Mouse (Mus musculus): ENCODE results near the gene Gm5460. TPM values are rescaled to one million over a fixed set of nuclear protein-coding genes. Genes with fewer than 3 reads are reported as not detected.

Gene Gm5460
- polyA plus RNA-seq, 1 experiment from 2014 or later = not detected

DNA sequence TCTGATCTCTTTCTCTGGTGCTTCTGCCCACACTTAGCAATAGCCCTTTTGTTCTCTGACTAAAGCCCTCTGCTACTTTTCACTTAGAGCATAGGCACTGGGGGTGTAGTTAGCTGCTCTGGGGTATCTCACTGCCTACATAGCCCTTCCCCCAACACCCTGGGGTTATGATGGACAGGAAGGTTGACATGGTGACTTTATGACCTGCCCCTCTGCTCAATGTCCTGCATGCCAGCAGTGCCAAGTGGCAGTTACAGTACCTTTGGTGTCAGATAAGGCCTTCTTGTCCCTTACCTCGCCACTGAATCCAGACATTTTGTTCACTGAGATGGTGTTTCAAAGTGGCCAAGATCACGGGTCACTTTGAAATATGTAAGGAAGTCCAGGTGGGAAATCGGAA lies 1.5 kb upstream of the Gm5460 start, which contains the start of gene Gm30083:
Gene Gm30083 (minus strand): TSS at position 120 of the 400 bp plus-strand sequence.
- no peak within 1 kb of the TSS for H3K4me3 ChIP-seq (replicated peaks)
- 88% methylated on average over 3 of the region's 3 CpGs for WGBS
- no peaks in the 10 kb centered on the region for H3K9me3 ChIP-seq
- H3K4me1 ChIP-seq = no peaks in the 10 kb centered on the region
- H3K4me2 ChIP-seq = no peak within 1 kb of the TSS
- no peak within 1 kb of the TSS for H3K27ac ChIP-seq
- H3K27me3 ChIP-seq = no peaks in the 10 kb centered on the region
- no peak for ATAC-seq (ENCODE audit: low FRiP score)
- H3K36me3 ChIP-seq (replicated peaks) = no peaks in the 10 kb centered on the region
- H3K9ac ChIP-seq = no peak within 1 kb of the TSS

DNA sequence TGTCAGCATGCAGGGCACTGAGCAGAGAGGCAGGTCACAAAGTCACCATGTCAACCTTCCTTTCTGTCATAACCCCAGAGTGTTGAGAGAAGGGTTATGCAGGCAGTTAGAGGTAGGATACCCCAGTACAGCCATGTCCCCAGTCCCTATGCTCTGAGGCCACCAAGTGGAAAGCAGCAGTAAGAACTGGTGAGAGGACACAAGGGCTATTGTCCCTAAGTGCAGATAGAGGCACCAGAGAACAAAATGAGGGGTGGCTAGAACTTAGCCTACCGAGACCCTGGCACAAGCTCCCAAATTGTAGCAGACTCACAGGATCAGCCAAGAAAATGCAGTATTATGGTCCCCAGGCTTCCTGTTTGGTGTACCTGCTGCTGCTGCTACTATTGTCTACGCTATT lies 380 bp downstream of the Gm5460 start:
- no peak overlapping the region for H3K27ac ChIP-seq
- WGBS = 91% methylated on average over 2 of the region's 2 CpGs
- no peak overlapping the region for H3K9ac ChIP-seq
- H3K27me3 ChIP-seq = no peaks in the 10 kb centered on the region
- H3K4me2 ChIP-seq = no peak overlapping the region
- H3K4me3 ChIP-seq (replicated peaks) = no peak overlapping the region
- no peak for ATAC-seq (ENCODE audit: low FRiP score)
- H3K9me3 ChIP-seq = no peaks in the 10 kb centered on the region
- H3K4me1 ChIP-seq = no peaks in the 10 kb centered on the region
- no peaks in the 10 kb centered on the region for H3K36me3 ChIP-seq (replicated peaks)

DNA sequence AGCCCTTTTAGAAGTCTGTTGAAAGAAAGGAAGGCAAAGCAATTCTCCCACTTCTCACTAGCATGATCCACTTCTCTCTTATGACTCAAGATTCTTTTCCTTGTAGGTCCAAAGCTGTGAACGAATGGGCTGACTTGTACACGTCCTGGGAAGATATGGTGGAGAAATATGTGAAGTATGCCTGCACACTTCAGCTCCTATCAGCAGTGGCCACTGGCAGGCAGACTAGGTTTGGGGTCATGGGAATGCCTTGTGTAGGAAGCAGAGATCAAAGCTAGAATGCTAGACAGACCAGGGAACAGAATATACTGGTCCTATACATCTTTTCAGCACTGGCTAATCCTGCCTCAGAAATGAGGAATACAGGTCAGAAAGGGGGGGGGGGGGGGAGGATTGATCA lies 10.2 kb downstream of the Gm5460 start:
- Histone ChIP-seq H3K9me3 (0 out of 2 replicates have a peak, but pooled peaks cover 8% of the 10 kb centered on the region), H3K27ac (no peak overlapping the region), H3K27me3 (no peaks in the 10 kb centered on the region), H3K36me3 (replicated peaks) (no peaks in the 10 kb centered on the region), H3K4me2 (no peak overlapping the region), H3K9ac (no peak overlapping the region), H3K4me3 (replicated peaks) (no peak overlapping the region), H3K4me1 (no peaks in the 10 kb centered on the region)
- WGBS = 86% methylated on average over 2 of the region's 2 CpGs
- no peak for ATAC-seq (ENCODE audit: low FRiP score)

DNA sequence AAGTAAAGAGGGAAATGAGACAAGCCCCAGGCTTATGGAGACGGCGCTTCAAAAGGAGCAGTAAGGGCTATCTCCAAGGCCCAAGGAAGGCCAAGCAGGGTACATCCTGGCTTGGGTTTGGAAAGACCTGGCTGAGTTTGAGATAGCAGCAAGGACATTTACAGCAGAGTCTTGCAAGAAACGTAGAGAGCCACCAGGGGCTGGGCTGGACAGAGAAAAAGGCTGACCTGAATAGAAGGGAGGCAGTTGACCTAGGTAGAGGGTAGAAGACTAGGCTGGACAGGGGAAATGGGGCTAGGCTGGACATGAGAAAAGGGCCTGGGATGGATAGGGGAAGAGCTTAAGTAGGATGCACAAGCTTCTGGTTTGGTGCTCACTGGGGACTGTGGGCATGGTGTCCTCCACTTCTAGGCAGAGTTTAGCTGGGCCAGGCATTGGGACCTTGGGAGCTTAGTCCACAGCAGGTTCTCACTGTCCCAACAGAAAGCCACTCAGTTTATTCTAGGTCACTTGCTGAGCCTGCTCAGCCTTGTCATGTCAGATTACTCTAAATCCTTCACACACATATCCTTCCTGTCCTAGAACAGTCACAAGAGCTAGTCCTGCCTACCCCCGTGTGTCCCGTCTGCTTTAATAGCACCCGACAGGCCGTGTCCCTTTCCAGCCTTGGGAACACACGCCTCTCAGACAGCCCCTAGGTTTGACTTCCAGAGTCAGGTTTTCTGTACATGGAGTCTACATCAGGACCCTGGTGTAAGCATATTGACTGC lies 17.5 kb downstream of the Gm5460 start:
- no peak overlapping the region for H3K27ac ChIP-seq
- 91% methylated on average over 8 of the region's 8 CpGs for WGBS

DNA sequence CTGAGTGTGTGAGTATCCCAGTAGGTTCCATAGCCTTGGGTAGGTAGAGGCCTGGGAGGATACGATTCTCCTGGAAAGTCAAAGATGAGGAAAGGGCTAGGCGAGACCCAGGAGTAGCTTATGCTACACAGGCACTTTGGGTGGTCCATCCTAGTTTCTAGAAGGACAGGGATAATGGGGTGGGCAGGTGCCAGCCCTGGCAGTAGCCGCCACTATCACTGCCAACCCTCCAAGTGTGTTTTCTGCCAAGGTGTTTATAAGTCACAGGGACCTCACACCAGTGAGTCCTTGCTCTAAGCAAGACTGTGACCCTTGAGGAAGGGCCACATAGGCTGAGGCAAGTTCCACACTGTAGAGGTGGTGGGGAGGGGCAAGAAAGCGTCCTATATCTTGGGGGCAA lies 24.7 kb downstream of the Gm5460 start:
- ATAC-seq (ENCODE audit: low FRiP score) = no peak
- 90% methylated on average over 4 of the region's 4 CpGs for WGBS
- Histone ChIP-seq H3K4me3 (replicated peaks) (no peak overlapping the region), H3K4me2 (no peak overlapping the region), H3K9me3 (no peaks in the 10 kb centered on the region), H3K36me3 (replicated peaks) (no peaks in the 10 kb centered on the region), H3K4me1 (no peaks in the 10 kb centered on the region), H3K27ac (no peak overlapping the region), H3K9ac (no peak overlapping the region), H3K27me3 (no peaks in the 10 kb centered on the region)

More for the DNA sequence above, 17.5 kb downstream of the Gm5460 start:
- no peaks in the 10 kb centered on the region for H3K4me1 ChIP-seq
- H3K9me3 ChIP-seq = no peaks in the 10 kb centered on the region
- ATAC-seq (ENCODE audit: low FRiP score) = no peak
- H3K36me3 ChIP-seq (replicated peaks) = no peaks in the 10 kb centered on the region
- H3K9ac ChIP-seq = no peak overlapping the region
- H3K4me3 ChIP-seq (replicated peaks) = no peak overlapping the region
- no peak overlapping the region for H3K4me2 ChIP-seq
- no peaks in the 10 kb centered on the region for H3K27me3 ChIP-seq

DNA sequence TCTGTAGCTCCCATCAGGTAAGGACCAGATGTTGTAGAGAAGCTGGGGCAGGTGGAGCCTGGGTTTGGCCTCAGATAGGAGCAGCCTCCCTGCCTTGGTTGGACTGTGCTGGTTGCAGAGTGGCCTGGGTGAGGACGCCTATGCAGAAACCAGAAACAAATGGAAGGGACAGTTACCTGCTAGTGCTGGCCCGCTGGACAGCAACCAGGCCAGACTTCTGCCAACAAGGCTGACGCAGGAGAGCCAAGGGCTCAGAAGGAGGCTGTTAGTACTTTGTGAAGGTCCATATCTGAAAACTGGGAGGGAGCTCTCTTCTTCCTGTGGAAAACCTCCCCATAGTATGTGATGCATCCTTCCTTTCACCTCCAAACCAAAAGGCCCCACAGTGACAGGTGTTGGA lies 26.8 kb downstream of the Gm5460 start:
- Histone ChIP-seq H3K36me3 (replicated peaks) (no peaks in the 10 kb centered on the region), H3K27me3 (no peaks in the 10 kb centered on the region), H3K4me1 (no peaks in the 10 kb centered on the region), H3K4me3 (replicated peaks) (no peak overlapping the region), H3K27ac (no peak overlapping the region), H3K9me3 (no peaks in the 10 kb centered on the region), H3K4me2 (no peak overlapping the region), H3K9ac (no peak overlapping the region)
- no peak for ATAC-seq (ENCODE audit: low FRiP score)
- WGBS = 82% methylated on average over 3 of the region's 3 CpGs

DNA sequence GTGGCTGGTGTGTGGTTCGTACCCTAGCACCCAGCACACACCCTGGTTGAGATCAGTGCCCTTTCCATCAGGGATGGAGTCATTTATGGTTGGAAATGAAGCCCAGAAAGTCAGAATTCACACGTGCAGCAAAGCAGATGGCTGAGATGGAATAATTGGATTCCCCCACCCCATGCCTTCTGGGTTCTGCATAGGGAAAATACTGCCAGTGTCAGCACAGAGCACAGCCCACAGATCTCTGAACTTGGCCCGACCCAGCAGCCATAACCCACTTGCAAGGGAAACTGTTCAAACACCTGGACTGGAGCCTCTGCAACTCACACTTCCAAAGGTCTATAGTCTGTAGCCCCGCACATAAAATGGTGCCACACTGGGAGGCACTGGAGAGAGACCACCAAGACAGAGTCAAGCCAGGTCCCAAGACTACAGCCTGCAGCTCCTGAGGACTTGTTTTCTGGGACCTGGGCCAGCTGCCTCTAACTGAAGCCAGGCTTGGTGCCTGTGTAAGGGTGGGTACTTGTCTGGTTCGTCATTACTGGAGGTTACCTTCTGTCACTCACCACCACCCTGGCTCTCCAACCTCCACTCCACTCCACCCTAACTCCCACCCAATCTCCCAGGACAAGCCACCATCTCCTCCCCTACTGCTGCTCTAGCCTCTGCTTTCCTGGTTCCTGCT lies 33.7 kb downstream of the Gm5460 start:
- Histone ChIP-seq H3K36me3 (replicated peaks) (no peaks in the 10 kb centered on the region), H3K4me3 (replicated peaks) (no peak overlapping the region), H3K27ac (no peak overlapping the region), H3K4me1 (no peaks in the 10 kb centered on the region), H3K4me2 (no peak overlapping the region), H3K9ac (no peak overlapping the region), H3K27me3 (no peaks in the 10 kb centered on the region), H3K9me3 (no peaks in the 10 kb centered on the region)
- 78% methylated on average over 5 of the region's 5 CpGs for WGBS
- no peak for ATAC-seq (ENCODE audit: low FRiP score)

DNA sequence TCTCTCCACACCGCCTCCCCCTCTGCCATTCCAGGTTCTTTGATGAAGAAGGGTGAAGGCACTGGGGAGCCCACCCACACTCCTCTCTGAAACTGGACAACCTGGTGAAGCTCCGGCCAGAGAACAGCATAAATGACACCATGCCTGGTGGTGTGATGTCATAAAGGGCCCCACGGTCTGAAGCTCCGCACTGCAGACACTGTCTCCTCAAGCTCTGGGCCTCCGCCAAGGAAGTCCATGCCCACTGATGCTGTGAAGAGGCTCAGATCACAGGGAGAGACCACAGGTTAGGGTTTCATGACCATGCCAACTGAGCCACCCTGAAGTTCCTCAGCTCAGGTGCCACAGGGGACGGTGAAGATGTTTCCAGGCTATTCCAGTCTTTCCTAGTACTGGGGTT lies 36.0 kb downstream of the Gm5460 start, which contains the start of gene Antxrl:
Gene Antxrl (plus strand): TSS at position 192 of the 400 bp plus-strand sequence.
- 96% methylated on average over 6 of the region's 6 CpGs for WGBS
- H3K4me3 ChIP-seq (replicated peaks) = no peak within 1 kb of the TSS
- H3K9me3 ChIP-seq = no peaks in the 10 kb centered on the region
- H3K9ac ChIP-seq = no peak within 1 kb of the TSS
- ATAC-seq (ENCODE audit: low FRiP score) = no peak
- no peaks in the 10 kb centered on the region for H3K27me3 ChIP-seq
- H3K4me1 ChIP-seq = no peaks in the 10 kb centered on the region
- H3K27ac ChIP-seq = no peak within 1 kb of the TSS
- H3K4me2 ChIP-seq = no peak within 1 kb of the TSS
- no peaks in the 10 kb centered on the region for H3K36me3 ChIP-seq (replicated peaks)

DNA sequence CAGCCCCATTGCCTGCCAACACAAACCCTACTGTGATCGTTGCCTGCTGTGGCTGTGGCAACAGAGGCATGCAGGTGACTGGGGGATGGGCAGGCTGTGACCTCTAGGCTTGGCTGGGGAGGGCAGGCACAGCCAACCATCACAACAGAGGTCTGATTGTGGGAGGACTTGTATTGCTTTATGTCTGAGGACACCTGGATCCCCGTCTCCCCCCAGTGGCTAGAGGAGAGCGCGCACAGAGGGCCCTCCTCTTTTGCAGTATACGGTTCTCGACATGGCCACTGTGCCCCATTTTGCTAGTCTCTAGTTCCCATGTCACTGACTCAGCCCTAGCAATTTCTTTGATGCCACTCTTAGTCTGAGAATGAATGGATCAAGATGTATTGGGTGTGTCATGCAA lies 55.1 kb downstream of the Gm5460 start:
- H3K4me3 ChIP-seq (replicated peaks) = no peak overlapping the region
- H3K36me3 ChIP-seq (replicated peaks) = no peaks in the 10 kb centered on the region
- H3K9me3 ChIP-seq = no peaks in the 10 kb centered on the region
- no peaks in the 10 kb centered on the region for H3K4me1 ChIP-seq
- ATAC-seq (ENCODE audit: low FRiP score) = no peak
- no peak overlapping the region for H3K27ac ChIP-seq
- no peak overlapping the region for H3K4me2 ChIP-seq
- H3K9ac ChIP-seq = no peak overlapping the region
- 53% methylated on average over 6 of the region's 6 CpGs for WGBS
- H3K27me3 ChIP-seq = no peaks in the 10 kb centered on the region

DNA sequence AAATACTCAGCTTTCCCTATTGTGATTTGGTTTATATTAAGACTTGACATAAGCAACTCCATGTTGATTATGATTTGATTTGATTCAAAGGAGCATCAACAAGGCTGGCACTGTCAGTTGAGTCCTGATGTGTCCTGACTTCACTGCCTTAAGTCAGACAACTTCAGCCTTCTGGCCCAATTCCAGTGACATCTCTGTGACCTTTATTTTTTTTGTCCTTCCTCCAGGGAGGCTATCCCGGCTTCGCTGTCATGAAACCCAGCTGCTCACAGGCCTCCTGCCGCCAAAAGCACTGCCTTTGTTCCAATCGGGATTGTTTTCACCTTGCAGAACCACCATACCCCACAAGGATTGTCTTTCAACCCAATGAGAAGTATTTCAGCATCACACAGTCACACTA lies 58.8 kb downstream of the Gm5460 start:
- H3K9ac ChIP-seq = no peak overlapping the region
- H3K36me3 ChIP-seq (replicated peaks) = no peaks in the 10 kb centered on the region
- H3K4me3 ChIP-seq (replicated peaks) = no peak overlapping the region
- no peak overlapping the region for H3K4me2 ChIP-seq
- H3K27me3 ChIP-seq = no peaks in the 10 kb centered on the region
- no peaks in the 10 kb centered on the region for H3K4me1 ChIP-seq
- no peak for ATAC-seq (ENCODE audit: low FRiP score)
- H3K27ac ChIP-seq = no peak overlapping the region
- WGBS = 46% methylated on average over 4 of the region's 4 CpGs
- no peaks in the 10 kb centered on the region for H3K9me3 ChIP-seq

DNA sequence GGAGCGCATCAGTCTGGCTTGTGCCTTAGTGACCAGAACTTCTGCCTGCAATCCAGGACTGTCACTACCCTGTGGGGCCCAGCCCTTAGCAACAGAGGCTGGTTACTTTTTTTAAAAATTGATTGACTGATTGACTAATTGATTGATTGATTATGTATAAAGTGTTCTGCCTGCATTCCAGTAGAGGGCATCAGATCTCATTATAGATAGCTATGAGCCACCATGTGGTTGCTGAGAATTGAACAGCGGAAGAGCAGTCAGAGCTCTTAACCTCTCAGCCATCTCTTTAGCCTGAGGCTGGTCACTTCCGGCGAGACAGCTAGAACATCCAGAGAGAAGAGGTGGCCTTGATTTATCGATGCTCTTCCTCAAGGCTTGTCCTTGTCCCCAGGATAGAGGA lies 60.7 kb downstream of the Gm5460 start:
- 76% methylated on average over 5 of the region's 5 CpGs for WGBS
- Histone ChIP-seq H3K4me2 (no peak overlapping the region), H3K9ac (no peak overlapping the region), H3K4me3 (replicated peaks) (no peak overlapping the region), H3K27ac (no peak overlapping the region), H3K27me3 (0 out of 2 replicates have a peak, but pooled peaks cover 3% of the 10 kb centered on the region), H3K36me3 (replicated peaks) (no peaks in the 10 kb centered on the region), H3K9me3 (no peaks in the 10 kb centered on the region), H3K4me1 (0 out of 2 replicates have a peak, but pooled peaks cover 3% of the 10 kb centered on the region)
- no peak for ATAC-seq (ENCODE audit: low FRiP score)

DNA sequence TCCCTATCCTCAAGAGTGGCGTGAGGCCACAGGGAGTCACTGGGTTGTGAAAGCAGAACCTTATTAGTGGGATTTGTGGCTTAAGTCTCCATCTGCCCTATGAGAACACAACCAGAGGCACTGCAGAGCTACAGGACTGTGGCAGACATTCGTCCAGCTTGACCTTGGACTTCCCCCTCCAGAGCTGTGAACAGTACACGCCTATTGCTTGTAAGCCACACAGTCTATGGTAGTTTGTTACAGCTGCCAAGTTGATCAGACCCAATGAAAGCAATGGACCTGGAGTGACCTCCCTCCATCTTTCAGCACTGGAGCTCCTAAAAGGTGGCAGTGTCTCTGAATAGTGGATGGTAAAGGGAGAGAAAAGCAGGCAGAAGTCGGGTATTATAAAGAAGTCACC lies 61.7 kb downstream of the Gm5460 start:
- Histone ChIP-seq H3K4me1 (0 out of 2 replicates have a peak, but pooled peaks cover 3% of the 10 kb centered on the region), H3K9me3 (no peaks in the 10 kb centered on the region), H3K27me3 (0 out of 2 replicates have a peak, but pooled peaks cover 3% of the 10 kb centered on the region), H3K36me3 (replicated peaks) (no peaks in the 10 kb centered on the region), H3K4me2 (no peak overlapping the region), H3K9ac (no peak overlapping the region), H3K27ac (no peak overlapping the region), H3K4me3 (replicated peaks) (no peak overlapping the region)
- no peak for ATAC-seq (ENCODE audit: low FRiP score)
- WGBS = 75% methylated on average over 4 of the region's 4 CpGs
